Mouse (Mus musculus) G1E (cell line): ENCODE measurements around the gene Oit3.

Source experiments
- CTCF ChIP-seq: IDR thresholded peaks from 2 replicates; pipeline ENCODE4 v1.5.1; 2012; ENCODE audit warnings: low read depth, low read length, inconsistent platforms, mixed read lengths
- GATA1 ChIP-seq: IDR thresholded peaks from 2 replicates; pipeline ENCODE4 v1.6.1; 2012; ENCODE audit warnings: borderline replicate concordance, low read length, inconsistent platforms, mixed read lengths

GRCm38 (mm10) chr10:59377906-59378305 lies 63.7 kb downstream of the Oit3 start:
- no peak for TF ChIP-seq GATA1
- no peak for TF ChIP-seq CTCF
